Mouse (Mus musculus) urinary bladder, postnatal 36 days (tissue): ENCODE data around the gene Palm3.
"Not testable (repeated sequence)": the region's sequence is repeated elsewhere in the genome, so short reads cannot be mapped to it uniquely, and the experiment has no call there.

Experiments used
- DNase-seq, 2 experiments: peaks; one replicate each; pipeline ENCODE4 v3.0.0; 2022; ENCODE audit warnings: low spot score in 2 of 2, mixed read lengths in 1 of 2

Palm3 gene

DNA sequence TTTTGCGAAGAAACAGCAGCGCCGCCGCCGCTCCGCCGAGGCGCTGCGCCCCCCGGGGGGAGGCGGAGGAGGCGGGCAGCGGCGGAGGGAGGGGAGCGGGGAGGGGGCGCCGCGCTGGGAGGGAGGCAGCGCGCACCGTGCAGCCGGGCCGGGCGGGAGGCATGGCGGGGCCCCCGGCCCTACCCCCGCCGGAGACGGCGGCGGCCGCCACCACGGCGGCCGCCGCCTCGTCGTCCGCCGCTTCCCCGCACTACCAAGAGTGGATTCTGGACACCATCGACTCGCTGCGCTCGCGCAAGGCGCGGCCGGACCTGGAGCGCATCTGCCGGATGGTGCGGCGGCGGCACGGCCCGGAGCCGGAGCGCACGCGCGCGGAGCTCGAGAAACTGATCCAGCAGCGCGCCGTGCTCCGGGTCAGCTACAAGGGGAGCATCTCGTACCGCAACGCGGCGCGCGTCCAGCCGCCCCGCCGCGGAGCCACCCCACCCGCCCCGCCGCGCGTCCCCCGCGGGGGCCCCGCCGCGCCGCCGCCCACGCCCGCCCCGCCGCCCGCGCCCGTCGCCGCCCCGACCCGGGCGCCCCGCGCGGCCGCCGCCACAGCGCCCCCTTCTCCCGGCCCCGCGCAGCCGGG, 23.6 kb upstream of the Palm3 start, which contains the start of gene Samd1:
TSS of gene Samd1 (plus strand) at position 162 of the 631 bp plus-strand sequence.
- no peak for DNase-seq

DNA sequence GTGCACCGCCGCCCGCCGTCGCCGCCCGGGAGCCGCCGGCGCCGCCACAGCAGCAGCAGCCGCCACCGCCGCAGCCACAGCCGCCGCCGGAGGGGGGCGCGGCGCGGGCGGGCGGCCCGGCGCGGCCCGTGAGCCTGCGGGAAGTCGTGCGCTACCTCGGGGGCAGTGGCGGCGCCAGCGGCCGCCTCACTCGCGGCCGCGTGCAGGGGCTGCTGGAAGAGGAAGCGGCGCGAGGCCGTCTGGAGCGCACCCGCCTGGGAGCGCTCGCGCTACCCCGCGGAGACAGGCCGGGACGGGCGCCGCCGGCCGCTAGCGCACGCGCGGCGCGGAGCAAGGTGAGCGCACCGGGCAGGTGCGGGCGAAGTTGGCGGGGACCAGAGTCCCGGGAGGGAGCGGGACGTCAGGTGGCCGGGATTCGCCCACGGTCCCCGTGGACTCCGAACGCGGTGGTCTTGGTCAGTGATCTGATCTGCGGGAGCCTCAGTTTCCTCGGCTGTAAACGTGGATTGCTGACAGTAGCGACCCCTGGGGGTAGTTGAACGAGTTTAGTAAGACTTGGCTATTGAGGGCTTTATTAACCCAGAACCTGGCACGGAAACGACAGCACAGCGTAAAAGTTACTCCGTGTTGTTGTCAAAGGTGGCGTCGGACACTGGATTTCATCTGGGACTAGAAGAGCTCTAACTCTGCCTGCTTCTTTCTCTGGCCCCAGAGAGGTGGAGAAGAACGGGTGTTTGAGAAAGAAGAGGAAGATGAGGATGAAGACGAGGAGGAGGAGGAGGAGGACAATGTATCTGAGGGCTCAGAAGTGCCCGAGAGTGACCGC, 22.8 kb upstream of the Palm3 start:
- no peak for DNase-seq

DNA sequence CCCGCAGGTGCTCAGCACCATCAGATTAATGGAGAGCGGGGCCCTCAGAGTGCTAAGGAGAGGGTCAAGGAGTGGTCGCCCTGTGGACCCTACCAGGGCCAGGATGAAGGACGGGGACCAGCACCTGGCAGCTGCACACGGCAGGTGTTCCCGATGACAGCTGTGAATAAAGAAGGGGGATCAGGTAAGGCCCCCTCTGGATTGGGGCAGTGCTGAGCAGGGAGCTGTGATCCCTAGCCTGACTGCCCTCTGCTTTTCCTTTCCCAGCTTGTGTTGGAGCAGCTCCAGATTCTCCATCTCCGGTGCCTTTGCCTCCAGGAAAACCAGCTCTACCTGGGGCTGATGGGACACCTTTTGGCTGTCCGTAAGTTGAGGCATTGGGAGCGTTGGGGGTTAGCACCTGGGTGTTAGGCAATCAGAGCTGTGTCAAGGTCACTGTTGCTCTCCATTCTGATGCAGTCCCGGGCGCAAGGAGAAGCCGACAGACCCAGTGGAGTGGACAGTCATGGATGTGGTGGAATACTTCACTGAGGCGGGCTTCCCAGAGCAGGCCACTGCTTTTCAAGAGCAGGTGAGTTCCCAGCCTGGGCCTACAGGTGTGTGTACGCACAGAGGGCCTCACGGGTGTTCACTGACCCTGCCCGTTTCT, 22.1 kb upstream of the Palm3 start:
- no peak for DNase-seq

DNA sequence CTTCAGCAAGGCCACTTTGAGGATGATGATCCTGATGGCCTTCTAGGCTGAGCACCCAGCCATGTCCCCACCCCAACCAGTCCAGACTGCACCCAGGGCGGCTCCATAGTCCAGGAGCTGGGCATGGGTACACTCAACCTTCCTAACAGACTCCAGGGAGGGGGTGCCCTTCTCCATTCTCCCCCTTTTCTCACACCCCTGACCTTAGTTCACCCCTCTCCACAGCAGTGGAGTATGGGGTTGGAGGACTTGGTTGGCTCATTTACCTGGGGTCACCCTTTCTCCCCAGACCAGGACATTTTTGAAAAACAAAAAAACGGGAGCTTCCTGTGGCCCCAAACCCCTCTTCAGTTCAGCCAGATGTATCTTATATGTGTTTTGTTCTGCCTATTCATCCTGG, 21.4 kb upstream of the Palm3 start:
- no peak for DNase-seq

DNA sequence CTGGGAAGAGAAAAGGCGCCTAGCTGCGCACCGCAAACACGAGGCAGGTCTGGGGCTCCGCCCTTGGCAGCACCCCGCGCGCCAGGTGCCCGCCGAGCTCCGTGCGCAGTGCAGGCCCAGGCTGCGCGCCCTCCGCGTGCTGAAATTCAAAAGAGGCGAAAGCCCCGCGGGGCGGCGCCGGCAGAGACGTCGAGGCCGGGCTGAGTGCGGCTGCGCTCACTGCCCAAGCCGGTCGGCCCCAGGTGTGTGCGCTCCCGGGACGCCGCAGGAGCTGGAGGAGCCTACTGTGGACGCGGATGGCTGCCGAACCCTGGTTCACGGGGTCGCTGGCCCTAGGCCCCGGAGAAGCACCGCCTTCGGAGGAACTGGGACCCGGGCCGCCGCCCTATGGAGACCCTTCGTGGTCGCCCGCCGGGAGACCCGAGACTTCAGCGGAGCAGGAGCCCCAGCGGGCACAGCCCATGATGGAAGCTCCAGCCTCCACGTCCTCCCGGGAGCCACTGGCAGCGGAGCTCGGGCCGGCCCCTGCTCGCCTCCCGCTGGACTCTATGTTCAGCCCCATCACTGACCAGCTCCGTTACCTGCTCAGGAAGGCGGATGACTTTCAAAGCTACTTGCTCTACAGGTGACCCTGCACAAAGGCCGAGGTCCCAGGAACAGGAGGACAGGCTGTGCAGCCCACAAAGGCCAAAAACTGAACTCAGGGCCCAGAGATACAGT, 19.8 kb upstream of the Palm3 start, which contains the start of gene 1700067K01Rik:
TSS of gene 1700067K01Rik (plus strand) at position 222 of the 720 bp plus-strand sequence.
- no peak for DNase-seq

DNA sequence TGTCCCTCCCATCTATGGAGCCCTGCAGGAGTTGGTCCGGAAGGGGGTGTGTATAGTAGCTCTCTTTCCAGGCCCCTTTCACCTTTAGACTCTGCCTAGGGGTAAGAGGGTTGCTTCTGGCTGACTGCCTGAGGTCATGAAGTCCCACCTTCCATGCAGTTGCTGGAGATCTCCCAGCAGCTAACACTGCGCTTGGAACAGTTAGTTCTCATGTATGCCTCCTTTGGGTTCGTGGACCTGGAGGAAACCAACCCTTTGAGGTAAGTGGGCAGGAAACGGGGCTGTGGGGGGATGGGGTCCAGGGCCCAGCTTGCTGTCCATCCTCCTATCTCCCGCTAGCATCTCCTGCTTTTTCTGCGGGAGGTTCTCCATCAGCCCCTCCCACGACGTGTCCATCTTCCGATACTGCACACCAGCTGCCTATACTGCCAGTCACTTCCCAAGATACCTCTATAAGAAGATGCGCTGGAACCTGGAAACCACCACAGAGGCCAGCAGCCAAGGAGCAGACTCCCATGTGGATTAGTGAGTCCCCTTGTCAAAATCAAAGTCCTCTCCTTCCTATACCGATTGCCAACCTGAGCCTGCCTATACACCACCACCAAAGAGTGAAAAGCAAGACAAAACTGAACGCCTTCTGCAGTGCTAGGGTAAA, 18.2 kb upstream of the Palm3 start:
- DNase-seq, result no peak

DNA sequence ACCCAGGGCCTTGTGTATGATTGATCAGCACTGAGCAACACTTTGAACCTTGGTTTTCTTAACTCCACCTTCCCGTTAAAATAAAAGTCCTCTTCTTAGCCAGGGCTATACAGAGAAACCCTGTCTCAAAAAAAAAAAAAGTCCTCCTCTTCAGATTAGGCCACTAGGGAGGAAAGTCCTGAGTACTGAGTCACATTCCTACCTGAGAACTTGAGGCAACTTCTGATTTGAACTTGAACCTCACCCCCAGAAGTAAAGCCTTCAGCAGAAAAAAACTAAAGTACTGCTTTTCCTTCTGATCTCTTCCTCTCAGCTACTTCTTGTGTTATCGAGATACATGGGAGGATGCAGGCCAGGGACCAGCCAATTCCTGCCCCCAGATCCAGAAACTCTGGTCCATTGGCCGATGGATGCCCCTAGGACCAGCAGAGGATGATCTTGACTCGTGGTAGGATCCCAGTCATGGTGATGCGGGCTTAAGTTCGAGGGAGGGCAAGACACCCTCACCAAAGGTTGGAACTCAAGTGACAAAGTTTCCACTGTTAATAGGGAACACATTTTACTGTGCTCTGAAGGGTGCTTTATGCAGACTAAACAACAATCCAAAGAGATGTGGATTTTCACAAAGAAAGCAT, 17.5 kb upstream of the Palm3 start:
- no peak for DNase-seq

DNA sequence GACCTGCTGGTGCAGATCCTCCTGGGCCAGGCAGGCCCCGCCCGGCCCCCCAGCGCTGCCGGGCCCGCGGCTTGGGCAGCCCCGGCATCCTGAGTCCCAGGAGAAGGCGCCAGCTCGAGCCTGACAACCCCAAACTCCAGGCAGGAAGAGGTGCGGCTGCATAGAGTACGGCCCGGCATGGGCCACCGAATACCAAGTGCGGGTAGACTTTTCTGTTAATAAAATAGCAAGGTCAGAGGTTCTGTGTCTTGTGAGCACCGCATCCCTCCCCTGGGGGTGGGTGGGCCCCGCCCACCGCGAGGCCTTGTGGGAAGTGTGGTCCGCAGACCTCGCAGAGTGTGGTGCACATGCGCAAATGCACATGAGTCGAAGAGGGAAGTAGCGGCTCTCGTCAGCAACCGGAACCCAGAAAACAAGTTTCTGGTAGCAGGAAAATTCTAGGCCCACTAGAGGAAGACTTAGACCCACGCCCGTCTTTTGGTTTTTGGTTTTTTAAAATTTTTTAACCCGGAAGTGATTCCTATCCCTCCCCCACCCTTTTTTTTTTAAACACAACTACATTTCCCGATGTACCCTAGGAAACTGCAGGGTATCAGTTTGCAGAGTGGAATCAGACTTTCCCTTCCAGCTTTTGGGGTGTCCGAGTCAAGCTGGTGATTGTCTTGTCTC, 16.6 kb upstream of the Palm3 start:
- DNase-seq, result peak; percentile 87 to 94

DNA sequence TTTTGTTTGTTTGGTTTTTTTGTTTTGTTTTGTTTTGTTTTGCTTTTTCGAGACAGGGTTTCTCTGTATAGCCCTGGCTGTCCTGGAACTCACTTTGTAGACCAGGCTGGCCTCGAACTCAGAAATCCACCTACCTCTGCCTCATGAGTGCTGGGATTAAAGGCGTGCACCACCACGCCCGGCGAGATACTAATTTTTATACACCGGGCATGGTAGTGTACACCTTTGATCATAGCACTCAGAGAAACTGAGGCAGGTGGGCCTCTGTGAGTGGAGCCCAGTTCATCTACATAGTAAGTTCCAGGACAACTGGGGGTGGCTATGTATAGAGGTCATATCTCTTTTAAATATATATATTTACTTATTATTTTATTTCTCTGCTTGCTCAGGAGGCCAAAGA, 15.8 kb upstream of the Palm3 start:
- DNase-seq, result not testable (repeated sequence)

DNA sequence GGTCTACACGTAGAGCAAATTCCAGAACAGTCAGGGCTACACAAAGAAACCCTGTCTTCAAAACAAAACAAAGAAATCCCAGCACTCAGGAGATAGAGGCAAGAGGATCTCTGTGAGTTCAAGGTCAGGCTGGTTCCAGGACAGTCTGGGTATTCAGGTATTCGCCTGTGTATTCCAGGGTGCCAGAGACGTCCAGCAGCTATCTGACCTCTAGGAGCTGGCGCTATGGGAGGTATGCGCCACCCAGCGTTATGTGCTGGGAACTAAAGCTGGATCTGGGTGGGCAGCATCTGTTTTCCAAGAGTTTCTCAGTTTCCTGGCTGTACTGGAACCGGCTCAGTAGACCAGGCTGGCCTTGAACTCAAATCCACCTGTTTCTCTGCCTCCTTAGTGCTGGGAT, 12.9 kb upstream of the Palm3 start:
- DNase-seq, result no peak

DNA sequence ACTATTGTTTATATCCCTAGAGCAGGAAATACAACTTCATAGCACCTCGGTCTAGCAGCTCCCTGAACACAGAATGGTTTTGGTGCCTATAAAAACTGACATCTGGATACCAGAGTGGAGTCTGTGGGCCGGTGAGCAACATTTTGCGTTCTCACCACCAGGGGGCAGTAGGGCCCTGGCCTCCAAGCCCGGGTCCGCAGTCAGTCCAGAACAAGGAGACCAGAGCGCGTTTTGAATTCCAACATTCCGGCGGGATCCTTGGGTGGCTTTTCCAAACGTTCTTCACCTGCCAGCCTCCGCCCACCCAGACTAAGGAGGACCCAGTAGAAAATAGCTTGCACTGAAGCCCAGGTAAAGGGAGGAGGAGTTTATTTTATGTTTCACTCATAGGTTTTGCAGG, 11.4 kb upstream of the Palm3 start:
- peak; percentile 83 to 88 for DNase-seq

DNA sequence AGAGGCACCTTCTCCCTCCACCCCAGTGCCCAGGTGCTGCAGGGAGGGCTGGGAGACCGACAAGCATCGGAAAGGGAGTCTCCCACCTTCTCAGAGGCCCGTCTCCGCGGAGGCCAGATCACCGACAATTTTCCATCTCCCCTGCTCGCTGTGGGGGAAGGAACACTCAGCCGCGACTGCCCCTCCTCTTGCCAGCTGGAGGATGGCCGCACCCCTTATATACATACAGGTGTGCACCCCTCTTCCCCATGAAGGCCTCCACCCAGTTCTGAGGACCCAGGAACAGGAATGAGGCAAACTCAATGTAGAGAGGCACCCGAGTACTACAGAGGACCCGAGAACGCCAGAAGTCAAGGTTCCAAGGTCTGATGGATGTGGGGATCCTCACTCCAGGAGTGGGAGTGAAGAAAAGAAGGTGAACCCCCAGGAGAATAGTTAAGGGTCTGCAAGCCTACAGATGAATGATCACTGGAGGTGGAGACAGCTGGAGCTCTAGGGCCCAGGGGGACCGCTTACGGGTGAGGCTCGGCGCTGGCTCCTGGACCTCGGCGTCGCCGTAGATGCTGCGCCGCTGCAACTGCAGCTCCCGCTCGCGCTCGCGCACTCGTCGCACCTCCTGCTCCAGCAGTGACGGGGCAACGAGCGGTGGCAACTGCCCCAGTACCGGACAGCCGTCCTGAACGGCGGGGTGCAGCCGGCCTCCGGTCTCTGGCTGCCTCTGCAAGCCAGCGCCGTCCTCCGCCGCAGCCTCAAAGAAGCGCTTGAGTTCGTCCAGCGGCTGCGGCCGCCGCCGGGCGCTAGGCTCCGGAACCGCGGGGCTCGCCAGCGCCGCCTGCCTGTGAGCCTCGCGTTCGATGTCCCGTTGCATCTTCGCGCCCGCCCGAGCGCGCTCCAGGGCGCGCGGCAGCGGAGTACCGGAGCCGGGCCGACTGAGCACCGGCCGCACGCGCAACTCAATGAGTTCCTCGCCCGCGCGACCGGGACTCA, 10.4 kb upstream of the Palm3 start:
- DNase-seq, result peak; percentile 67 to 78

DNA sequence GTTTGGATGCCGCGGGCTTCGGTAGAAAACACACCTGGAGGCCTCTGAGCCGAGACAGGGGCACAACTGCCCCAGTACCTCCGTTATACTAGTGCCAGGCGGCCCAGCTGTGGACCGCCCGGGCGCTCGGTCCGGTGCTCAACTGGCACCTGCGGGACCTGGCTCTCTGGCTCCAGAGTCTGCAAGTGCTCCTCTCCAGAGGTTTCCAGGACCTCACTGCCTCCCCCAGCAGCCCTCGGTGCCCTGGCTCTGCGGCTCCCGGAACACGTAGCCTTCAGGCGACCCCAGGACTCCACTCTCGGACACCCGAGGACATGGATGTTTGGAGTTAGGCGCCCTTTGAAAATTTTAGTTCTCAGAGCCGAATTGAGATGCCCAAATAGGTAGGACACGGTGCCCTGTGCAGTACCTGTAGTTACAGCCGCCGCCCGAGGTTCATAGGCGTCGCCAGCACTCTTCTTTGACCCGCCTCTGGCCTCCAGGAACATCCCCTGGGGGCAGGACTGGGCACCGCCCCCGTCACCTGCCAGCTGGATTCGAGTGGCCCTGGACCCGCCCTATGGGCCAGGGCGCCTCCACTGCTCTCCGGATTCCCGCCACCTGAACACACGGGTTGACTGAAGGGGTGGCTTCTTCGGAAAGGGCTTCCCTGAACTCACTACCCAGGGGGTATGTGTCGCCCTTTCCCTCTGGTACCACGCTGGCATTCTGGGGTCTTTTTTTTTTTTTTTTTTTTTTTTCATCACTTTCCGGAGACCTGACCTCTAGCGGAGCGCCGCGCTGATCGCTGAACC, 9.4 kb upstream of the Palm3 start, which contains the start of gene 2210011C24Rik:
TSS of gene 2210011C24Rik (minus strand) at position 467 of the 794 bp plus-strand sequence.
- no peak for DNase-seq

DNA sequence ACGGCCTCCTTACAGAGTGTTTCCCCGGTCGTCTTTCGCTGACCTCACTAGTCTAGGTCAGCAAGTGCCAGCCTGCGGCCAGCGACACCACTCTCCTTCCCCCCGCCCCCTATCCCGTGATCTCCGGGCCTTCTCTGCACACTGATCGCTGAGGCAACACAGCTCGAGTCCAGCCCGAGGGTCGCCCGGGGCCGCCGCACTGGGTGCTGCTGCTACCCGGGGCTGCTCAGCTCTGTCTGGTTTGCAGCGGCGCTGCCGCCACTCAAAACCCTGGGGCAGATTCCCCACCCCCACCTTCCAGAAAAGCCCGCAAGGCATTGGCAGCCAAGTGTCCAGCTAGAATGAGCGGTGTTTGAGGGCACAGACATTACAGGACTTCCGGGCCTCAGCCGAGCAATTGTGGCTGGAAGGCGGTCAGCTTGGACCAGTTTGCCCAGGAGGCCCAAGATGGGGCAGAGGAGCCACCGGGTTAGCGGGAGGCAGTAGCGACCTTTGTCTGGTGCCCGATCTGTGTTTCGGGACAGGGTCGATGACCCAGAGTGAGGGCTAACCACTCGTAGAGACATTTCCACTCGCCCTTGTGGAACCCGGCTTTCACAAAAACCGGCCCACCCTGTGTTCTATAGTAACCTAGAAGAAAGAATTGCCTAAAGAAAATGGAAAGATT, 8.6 kb upstream of the Palm3 start:
- no peak for DNase-seq

DNA sequence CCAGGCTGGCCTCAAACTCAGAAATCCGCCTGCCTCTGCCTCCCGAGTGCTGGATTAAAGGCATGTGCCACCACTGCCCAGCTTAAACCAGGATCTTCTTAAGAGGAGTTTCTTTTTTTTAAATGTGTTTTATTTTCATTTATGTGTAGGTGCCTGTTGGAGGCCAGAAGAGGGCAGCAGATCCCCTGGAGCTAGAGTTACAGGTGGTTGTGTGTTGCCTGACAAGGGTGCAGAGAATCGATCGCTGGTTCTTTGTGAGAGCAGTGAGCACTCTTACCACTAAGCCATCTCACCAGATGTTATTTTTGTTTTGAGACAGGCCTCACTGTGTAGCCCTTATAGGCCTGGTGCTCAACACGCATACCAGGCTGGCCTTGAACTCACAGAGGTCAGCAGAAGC, 5.4 kb upstream of the Palm3 start:
- no peak for DNase-seq

DNA sequence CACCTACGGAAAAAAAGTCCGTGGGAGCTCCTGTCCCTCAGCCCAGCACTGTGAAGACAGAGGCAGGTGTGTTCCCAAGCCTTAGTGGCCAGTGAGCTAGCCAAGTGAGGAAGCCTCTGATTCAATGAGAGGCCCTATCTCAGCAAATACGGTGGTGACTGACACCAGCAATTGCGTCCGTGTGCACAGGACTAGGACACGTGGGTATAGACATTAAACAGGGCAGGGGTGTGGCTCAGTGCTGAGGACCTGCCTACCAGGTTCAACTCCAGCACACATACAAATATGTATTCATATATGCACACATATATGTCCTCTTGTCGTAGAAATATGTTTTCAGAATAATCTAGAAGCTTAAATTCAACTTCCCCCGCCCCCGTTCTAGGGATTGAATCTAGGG, 1.5 kb upstream of the Palm3 start:
- DNase-seq, result no peak

DNA sequence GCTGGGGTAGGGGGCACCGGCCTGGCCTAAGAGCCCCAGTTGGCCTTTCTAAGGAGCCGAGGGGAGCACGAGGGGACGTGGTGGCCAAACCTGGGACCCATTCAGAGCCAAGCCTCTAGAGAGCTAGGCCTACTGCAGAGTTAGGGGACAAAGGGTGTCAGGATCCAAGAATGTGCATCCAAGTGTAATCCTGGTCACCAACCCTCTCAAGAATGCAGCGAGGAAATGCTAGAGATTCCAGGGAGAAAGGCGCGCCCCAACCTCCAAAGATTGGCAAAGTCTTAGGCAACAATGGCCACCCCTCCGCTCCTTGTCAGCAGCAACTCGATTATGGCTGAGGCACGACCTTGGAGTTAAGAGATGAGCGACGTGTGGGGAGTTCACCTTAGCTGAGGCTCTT, 298 bp downstream of the Palm3 start:
- DNase-seq, result no peak

DNA sequence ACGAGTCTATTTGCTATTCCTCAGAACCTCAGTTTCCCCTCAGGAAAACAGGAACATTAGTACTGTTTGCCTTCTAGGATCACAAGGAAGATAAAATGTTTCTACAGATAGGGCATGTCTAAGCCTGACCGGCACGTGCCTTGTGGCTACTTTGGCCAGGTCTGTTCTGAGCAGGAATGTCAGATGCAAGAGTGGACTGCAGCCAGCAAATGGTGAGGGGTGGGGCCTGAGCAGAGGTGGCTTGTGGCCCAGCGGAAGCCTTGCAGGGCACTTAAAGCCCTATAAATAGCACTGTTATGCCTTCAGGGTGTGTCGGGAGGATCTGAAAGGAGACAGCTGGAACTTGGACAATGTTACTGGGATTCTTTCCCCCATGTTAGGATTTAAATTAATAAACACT, 1.8 kb downstream of the Palm3 start:
- peak; percentile 57 to 75 for DNase-seq
